Mouse (Mus musculus): ENCODE measurements around the gene Erc1. TPM values are rescaled to one million over a fixed set of nuclear protein-coding genes. Genes with fewer than 3 reads are reported as not detected.
"Not testable (repeated sequence)": the region's sequence is repeated elsewhere in the genome, so short reads cannot be mapped to it uniquely, and the experiment has no call there.

Erc1 gene
- total and polyA plus RNA-seq, 2 experiments from 2014 or later, result 43.3 to 83.3 TPM

GRCm38 (mm10) chr6:119658441-119658840, 189.5 kb downstream of the Erc1 start:
- no peak overlapping the region for H3K4me3 ChIP-seq (ENCODE audit: low read depth, low read length)
- H3K4me1 ChIP-seq (ENCODE audit: insufficient read depth), result no peaks in the 10 kb centered on the region
- no peak overlapping the region for H3K27ac ChIP-seq (ENCODE audit: low read depth, low read length)
- no peaks in the 10 kb centered on the region for H3K36me3 ChIP-seq (ENCODE audit: insufficient read depth)
- no peak overlapping the region for H3K9ac ChIP-seq
- H3K4me2 ChIP-seq (ENCODE audit: low read depth), result no peak overlapping the region
- no peaks in the 10 kb centered on the region for H3K9me3 ChIP-seq (ENCODE audit: low read length)
- WGBS, result 92% methylated on average over 2 of the region's 2 CpGs
- DNase-seq (no peak), ATAC-seq (no peak)
- TF ChIP-seq CTCF (IDR thresholded peaks at IDR 0.05; ENCODE audit: low read depth), result no peak
- no peaks in the 10 kb centered on the region for H3K27me3 ChIP-seq (ENCODE audit: insufficient read depth, low read length)

- WGBS, result 94% methylated on average over 7 of the region's 7 CpGs
- Histone ChIP-seq H3K4me2 (ENCODE audit: low read depth) (no peak overlapping the region), H3K27ac (ENCODE audit: low read depth, low read length) (no peak overlapping the region), H3K9ac (no peak overlapping the region), H3K36me3 (ENCODE audit: insufficient read depth) (no peaks in the 10 kb centered on the region), H3K4me3 (ENCODE audit: low read depth, low read length) (no peak overlapping the region), H3K27me3 (ENCODE audit: insufficient read depth, low read length) (no peaks in the 10 kb centered on the region), H3K4me1 (ENCODE audit: insufficient read depth) (no peaks in the 10 kb centered on the region), H3K9me3 (ENCODE audit: low read length) (no peaks in the 10 kb centered on the region)
- DNase-seq, result no peak
- TF ChIP-seq CTCF (IDR thresholded peaks at IDR 0.05; ENCODE audit: low read depth), result no peak
- ATAC-seq, result no peak
These were observed 190.4 kb downstream of the Erc1 start for GRCm38 (mm10) chr6:119657418-119658178.

GRCm38 (mm10) chr6:119654777-119655176, 193.2 kb downstream of the Erc1 start:
- H3K4me3 ChIP-seq (ENCODE audit: low read depth, low read length); H3K9ac ChIP-seq; H3K36me3 ChIP-seq (ENCODE audit: insufficient read depth); H3K4me2 ChIP-seq (ENCODE audit: low read depth); H3K27me3 ChIP-seq (ENCODE audit: insufficient read depth, low read length); H3K9me3 ChIP-seq (ENCODE audit: low read length); H3K4me1 ChIP-seq (ENCODE audit: insufficient read depth); DNase-seq; ATAC-seq; H3K27ac ChIP-seq (ENCODE audit: low read depth, low read length): not testable (repeated sequence)
- 95% methylated on average over 2 of the region's 2 CpGs for WGBS

- no peak for DNase-seq
- H3K27me3 ChIP-seq (ENCODE audit: insufficient read depth, low read length), result no peaks in the 10 kb centered on the region
- no peak overlapping the region for H3K27ac ChIP-seq (ENCODE audit: low read depth, low read length)
These were observed 204.0 kb downstream of the Erc1 start for GRCm38 (mm10) chr6:119643880-119644460.

GRCm38 (mm10) chr6:119643178-119643728, 204.7 kb downstream of the Erc1 start:
- H3K4me1 ChIP-seq (ENCODE audit: insufficient read depth), result no peaks in the 10 kb centered on the region
- H3K4me3 ChIP-seq (ENCODE audit: low read depth, low read length), result no peak overlapping the region
- no peaks in the 10 kb centered on the region for H3K27me3 ChIP-seq (ENCODE audit: insufficient read depth, low read length)
- ATAC-seq (no peak), DNase-seq (no peak)
- TF ChIP-seq CTCF (IDR thresholded peaks at IDR 0.05; ENCODE audit: low read depth), result no peak
- no peaks in the 10 kb centered on the region for H3K9me3 ChIP-seq (ENCODE audit: low read length)
- 0 out of 2 replicates have a peak, but pooled peaks cover 3% of the 10 kb centered on the region for H3K36me3 ChIP-seq (ENCODE audit: insufficient read depth)
- H3K27ac ChIP-seq (ENCODE audit: low read depth, low read length), result no peak overlapping the region
- 96% methylated on average over 7 of the region's 7 CpGs for WGBS
- H3K4me2 ChIP-seq (ENCODE audit: low read depth), result no peak overlapping the region
- H3K9ac ChIP-seq, result no peak overlapping the region

More at GRCm38 (mm10) chr6:119643880-119644460, 204.0 kb downstream of the Erc1 start:
- Histone ChIP-seq H3K9me3 (ENCODE audit: low read length) (no peaks in the 10 kb centered on the region), H3K36me3 (ENCODE audit: insufficient read depth) (0 out of 2 replicates have a peak, but pooled peaks cover 3% of the 10 kb centered on the region), H3K4me1 (ENCODE audit: insufficient read depth) (no peaks in the 10 kb centered on the region), H3K4me2 (ENCODE audit: low read depth) (no peak overlapping the region), H3K4me3 (ENCODE audit: low read depth, low read length) (no peak overlapping the region), H3K9ac (no peak overlapping the region)
- ATAC-seq, result no peak
- 85% methylated on average over 14 of the region's 14 CpGs for WGBS
- no peak for TF ChIP-seq CTCF (IDR thresholded peaks at IDR 0.05; ENCODE audit: low read depth)

- H3K9me3 ChIP-seq (ENCODE audit: low read length), result no peaks in the 10 kb centered on the region
- no peak for TF ChIP-seq CTCF (IDR thresholded peaks at IDR 0.05; ENCODE audit: low read depth)
- no peaks in the 10 kb centered on the region for H3K27me3 ChIP-seq (ENCODE audit: insufficient read depth, low read length)
- 0 out of 2 replicates have a peak, but pooled peaks cover 3% of the 10 kb centered on the region for H3K36me3 ChIP-seq (ENCODE audit: insufficient read depth)
- no peak overlapping the region for H3K4me2 ChIP-seq (ENCODE audit: low read depth)
- WGBS, result 91% methylated on average over 2 of the region's 2 CpGs
- H3K4me3 ChIP-seq (ENCODE audit: low read depth, low read length), result no peak overlapping the region
- DNase-seq (no peak), ATAC-seq (no peak)
- no peak overlapping the region for H3K9ac ChIP-seq
- no peak overlapping the region for H3K27ac ChIP-seq (ENCODE audit: low read depth, low read length)
- H3K4me1 ChIP-seq (ENCODE audit: insufficient read depth), result no peaks in the 10 kb centered on the region
These were observed 205.2 kb downstream of the Erc1 start for GRCm38 (mm10) chr6:119642718-119643117.

- TF ChIP-seq CTCF (IDR thresholded peaks at IDR 0.05; ENCODE audit: low read depth), result no peak
- Histone ChIP-seq H3K9me3 (ENCODE audit: low read length) (no peaks in the 10 kb centered on the region), H3K36me3 (ENCODE audit: insufficient read depth) (no peaks in the 10 kb centered on the region), H3K4me1 (ENCODE audit: insufficient read depth) (no peaks in the 10 kb centered on the region), H3K4me3 (ENCODE audit: low read depth, low read length) (no peak overlapping the region), H3K27me3 (ENCODE audit: insufficient read depth, low read length) (no peaks in the 10 kb centered on the region), H3K27ac (ENCODE audit: low read depth, low read length) (no peak overlapping the region), H3K9ac (no peak overlapping the region), H3K4me2 (ENCODE audit: low read depth) (no peak overlapping the region)
- 80% methylated on average over 2 of the region's 2 CpGs for WGBS
- no peak for DNase-seq
- ATAC-seq, result no peak
These were observed 212.3 kb downstream of the Erc1 start for GRCm38 (mm10) chr6:119635629-119636028.

All from forebrain, postnatal 0 days (tissue).